Mouse (Mus musculus) gastrocnemius, postnatal 10 days (tissue): Measurements from ENCODE around the gene Fbxl18. TPM values are rescaled to one million over a fixed set of nuclear protein-coding genes. Genes with fewer than 3 reads are reported as not detected.

Source experiments
- DNase-seq: peaks from one replicate; pipeline ENCODE4 v3.0.0; 2021; ENCODE audit warnings: mixed read lengths
- total RNA-seq, 2 experiments: library from RNA; stranded (reverse); gene quantifications; 2 replicates each; pipeline ENCODE4 v1.2.3; 2021

The Fbxl18 gene
- total RNA-seq, 2 experiments from 2014 or later: 7.1 to 8.4 TPM

DNA sequence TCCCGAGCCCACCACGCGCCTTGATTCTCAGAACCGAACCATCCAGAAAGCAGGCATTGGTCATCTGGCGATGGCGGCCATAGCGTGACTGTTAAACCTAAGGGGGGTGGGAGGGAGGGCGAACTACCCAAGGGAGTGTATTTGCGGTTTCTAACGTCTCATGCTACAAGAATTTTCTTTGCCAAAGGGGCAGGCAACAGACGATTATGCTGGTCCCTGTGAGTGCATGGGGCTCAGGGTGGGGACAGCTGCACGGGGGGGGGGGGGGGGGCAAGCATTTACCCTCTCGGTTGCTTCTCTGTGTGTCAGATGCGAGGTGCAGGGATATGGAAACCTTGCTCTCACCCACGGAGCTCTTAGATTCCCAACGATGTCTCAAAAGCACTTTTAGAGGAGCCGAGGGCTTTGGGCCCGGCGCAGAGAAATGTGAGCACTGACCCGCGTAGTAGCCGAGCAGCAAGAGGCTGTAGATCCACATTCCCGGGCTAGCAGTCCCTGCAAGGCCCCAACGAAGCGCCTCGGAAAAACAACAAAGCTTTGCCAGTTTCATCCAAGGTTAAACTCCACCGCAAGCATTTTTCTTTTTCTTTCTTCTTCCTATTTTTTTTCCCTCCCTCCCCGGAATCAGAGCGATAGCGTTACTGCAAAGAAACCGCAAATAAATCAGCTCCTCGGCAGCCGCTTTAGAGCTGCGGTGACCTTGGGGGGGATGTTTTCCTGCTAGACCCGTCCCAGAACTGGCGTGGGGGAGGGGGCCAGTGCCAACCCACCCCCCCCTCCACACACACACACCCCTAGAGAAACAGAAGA is 72.7 kb downstream of the Fbxl18 start:
- peak; percentile 44 for DNase-seq

DNA sequence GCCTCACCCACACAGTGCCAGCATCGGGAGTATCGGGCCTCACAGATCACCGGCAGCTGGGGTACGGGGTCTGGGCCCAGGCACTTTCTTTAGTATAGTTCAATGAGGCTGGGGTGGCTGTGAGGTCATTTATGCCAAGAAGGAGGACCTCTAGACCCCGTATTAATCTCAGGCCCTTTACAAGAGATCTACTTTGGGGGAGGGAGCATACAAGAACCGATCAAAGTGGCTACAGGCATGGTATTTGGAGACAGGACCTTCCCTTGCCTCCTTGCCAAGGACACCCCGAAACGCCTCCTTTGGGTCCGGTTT is 73.3 kb downstream of the Fbxl18 start:
- no peak for DNase-seq

DNA sequence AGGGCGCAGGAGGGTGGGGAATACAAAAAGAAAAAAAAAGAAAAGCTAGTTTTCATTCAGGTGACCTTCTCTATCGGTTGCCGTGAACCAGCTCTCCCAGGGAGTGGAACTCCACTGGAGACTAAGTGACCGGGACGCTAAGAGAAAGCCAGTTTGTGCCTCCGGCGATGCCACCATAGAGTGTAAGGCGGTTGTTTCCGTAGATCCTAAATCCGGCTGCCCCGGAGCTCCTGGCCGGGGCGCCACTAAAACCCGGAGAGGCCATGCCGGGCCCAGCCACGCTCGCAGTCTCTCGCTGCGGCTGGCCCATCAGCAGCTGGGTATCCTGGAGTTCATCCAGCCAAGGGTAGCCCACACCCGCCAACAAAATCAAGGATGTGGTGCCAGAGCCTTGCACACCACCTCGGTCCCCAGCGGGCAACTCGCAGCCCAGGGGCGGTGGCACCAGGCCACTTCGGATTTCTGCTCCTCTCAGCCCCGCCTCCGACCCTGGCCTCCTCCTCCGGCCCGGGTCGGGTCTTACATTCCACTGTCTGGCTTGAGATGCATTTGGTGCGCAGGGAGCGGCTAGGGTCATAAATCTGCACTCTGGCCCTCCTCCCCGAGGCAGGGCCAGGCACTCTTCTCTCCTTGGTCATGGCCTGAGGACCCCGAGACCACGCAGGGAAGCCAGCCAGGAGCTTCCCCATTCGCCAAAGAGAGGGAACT is 73.8 kb downstream of the Fbxl18 start:
- peak; percentile 94 for DNase-seq

DNA sequence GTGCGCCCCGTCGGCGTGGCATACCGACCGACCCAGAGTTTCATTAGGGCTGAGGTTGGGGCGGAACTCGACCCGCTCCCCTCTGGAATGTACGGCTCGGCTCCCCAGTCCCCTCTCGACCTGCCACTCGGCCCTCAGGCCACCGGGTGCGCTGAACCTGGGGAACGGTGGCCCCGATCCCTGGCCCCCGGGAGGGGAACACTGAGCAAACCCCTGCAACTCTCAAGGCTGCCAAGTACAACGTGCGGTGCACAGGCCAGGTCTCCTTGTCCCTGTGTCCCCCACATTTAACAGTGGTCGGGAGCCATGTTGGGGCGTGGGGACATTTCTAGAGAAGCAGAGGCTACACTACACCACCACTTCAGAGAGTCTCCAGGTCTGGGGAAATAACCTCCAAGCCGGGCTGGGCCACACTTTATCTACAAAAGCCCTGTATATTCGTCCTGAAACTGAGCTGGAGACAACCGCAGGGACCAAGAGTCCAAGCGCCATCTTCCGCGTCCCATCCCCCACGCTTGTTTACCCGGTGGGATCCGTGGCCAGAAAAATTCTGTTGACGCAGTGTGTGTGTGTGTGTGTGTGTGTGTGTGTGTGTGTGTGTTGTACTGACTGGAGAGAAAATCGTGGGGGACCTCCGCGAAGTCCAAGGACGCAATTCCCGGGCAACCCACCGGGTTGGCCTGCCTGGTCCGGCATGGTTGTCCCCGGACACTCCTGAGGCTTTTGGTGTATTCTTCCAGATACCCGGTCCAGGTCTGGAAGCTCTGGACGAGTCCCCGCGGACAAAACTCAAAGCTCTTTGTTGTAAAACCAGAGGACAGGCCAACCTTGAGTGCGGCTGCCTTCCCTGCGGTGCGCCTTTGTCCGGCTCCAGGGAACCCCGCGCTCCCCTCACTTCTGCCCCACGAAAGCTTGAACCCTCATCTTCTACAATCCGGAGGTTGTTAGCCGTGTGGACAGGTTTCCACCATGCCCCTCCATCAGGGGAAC is 74.7 kb downstream of the Fbxl18 start:
- DNase-seq: peak; percentile 81

DNA sequence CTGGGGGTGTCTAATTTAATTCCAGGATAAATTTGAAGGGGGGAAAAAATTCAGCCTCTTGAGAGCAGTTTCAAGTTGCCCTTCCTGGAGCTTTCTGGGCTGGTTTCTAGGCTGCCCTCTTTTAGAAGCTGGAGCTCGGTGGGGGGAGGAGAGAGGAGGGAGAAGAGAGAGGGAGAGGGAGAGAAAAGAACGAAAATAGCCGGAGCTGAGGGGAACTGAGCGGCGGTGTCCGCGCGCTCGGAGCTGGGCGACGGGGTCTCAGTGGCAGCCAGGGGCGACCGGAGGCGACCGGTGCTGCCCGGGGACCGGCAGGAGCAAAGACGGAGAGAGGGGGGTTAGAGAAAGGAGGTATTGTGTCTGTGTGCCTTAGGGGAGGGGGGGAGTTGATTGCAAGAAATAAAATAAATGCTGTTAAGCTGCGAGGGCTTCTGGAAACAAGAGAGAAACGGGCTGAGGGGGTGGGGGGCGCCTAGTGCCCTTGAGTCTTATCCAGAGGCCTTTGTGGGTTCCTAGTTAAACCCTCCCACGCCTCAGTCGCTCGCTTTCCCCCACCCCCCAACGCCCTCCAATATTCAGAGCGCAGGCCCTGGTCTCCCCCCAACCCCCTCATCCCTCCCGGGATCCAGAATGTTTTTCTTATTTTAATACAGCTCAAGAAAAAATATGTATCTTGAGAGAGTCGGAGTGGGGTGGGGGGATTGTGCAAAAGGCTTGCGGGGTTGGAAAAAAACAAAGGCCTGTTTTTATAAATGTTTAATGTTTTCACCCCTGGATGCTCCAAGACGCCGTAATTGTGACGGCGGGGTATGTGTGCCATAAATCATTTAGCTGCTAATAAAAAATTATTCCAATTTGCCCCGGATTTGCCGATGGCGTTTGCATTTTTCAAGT is 75.6 kb downstream of the Fbxl18 start:
- peak; percentile 62 for DNase-seq

DNA sequence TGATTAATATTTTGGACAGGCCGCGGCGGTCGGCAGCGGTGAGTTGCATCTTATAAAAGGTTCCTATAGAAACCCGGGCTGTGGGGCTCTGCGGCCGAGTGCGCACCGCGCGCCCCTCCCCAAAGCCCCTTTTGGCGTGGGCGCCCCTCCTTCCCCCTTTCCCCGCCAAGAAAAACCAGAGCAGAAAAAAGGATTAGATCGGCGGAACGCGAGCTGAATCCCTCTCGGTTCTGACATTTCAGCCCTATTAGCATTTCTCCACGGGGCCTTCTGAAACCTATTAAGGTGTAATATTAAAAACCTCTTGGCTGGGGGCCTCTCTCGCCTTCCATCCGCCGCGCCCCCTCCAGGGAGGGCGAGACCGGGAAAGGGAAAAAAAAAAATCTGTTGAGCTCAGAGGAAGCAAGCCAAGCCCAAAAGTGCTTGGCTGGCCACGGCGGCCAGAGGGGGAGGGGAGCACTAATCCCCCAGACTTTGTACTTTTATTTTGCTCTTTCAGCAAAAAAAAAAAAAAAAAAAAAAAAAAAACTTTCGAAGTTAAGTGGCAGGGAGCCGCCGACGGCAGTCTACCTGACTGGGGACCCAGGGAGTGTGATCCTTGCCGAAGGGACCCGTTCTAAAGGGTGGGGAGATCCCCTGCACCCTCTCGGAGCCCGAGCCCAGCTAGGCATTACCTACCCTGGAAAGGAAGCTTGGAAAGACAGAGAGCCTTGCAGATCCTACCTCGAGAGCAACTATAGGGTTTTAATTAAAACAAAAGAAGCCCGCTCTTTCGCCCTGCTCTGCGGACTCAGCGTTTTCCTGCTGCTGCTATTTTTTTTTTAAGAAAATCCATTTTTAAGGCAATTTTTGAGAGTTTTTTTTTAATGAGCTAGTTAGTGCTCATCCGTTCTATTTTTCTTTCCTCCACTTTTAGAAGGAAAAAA is 76.5 kb downstream of the Fbxl18 start:
- DNase-seq: peak; percentile 78

DNA sequence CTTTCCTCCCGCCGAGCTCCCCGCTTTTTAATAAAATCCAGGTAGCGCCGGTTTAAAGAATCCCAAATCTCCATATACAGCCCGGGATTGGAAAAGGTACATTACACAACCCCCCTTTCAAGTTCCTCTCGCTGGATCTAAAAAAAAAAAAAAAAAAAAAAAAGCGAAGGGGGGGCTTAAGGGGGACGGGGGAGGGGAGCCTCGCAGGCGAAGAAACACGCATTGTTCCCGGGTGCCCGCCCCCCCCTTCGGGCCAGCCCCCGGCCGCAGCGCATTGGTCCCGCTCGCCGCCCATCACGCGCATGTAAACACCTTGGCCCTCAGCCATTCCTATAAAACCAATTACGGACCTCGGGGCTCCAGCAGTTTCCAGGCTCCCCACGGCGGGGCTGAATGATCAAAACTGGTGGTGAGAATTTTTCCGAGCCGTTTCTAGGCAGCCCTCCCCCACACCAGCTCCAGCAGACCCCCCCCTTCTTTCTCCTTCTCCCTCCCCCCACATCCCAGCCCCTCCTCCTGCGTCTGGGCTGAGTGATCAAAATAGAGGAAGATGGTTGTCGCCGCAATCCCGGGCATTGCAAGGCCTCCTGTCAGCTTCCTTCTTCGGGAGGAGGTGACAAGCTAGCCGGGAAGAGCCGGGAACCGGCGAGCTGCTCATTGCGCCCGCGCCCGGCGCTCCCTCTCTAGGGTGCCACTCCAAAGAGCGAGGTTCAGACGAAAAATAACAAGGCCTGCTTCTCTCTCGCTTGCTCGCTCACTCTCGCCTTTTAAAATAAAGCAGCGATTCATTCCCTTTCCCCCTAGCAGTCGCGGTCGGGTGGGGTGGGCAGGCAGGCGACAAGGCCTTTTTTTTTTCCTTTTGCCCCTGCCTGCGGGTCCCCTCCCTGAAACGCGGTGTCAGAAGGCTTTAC is 77.4 kb downstream of the Fbxl18 start, which contains the start of gene Tnrc18:
TSS of gene Tnrc18 (minus strand) at position 139 of the 911 bp plus-strand sequence.
- DNase-seq: peak; percentile 99

Other genes with a start within 250 kb of the Fbxl18 start
- under 1 TPM; 0.56 to 0.65 TPM for gene Slc29a4, start 202.9 kb downstream of the Fbxl18 start, total RNA-seq
- 10 to 100 TPM; 44.8 to 64.7 TPM for gene Tnrc18, start 77.8 kb downstream of the Fbxl18 start, total RNA-seq
- 1,000 to 10,000 TPM; 1,451 to 1,869 TPM for gene Actb, start 11.3 kb upstream of the Fbxl18 start, total RNA-seq
- gene Fscn1, start 64.9 kb upstream of the Fbxl18 start, total RNA-seq: 100 to 1,000 TPM in 1 of 2 experiments, 10 to 100 TPM in 1; 94.0 to 121 TPM
- 10 to 100 TPM; 22.1 to 25.9 TPM for gene Rnf216, start 217.6 kb upstream of the Fbxl18 start, total RNA-seq